Mouse (Mus musculus): ENCODE measurements around the gene March1.

DNA sequence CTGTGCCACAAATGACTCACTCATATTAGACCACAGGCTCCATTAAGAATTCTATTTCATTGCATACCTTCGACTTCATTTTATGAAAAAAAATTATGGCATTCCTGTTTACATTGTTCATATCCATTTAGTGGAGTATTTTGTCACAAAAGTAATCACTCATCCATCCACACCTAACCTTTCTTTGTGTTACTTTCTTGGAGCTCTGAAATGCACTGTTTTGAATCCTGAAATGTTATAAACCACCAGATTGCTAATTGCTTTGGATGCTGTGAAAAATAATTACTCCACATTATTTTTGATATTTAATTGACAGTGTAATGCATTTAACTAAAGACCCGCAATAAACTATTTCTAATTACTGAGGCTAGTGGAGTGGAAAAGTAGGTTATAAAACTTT lies 501.6 kb downstream of the March1 start:
- TF ChIP-seq CTCF (conservative IDR thresholded peaks at IDR 0.05; ENCODE audit: low read length) (no peak), NANOG (IDR thresholded peaks at IDR 0.05; ENCODE audit: borderline replicate concordance, low read length) (no peak), POU5F1 (IDR thresholded peaks at IDR 0.05; ENCODE audit: borderline replicate concordance, low read length) (no peak)

Data from E14TG2a.4 (cell line).